Mouse (Mus musculus): ENCODE measurements around the gene Cep68. TPM values are rescaled to one million over a fixed set of nuclear protein-coding genes. Genes with fewer than 3 reads are reported as not detected.

Cep68 gene
- total RNA-seq (2022) = 10 to 100 TPM; 41.9 to 47.2 (median 43.2) TPM

- DNase-seq (ENCODE audit: low spot score) = peak; percentile 96
Observed at GRCm38 (mm10) chr11:20249296-20250110, at the start of gene Cep68. Gene Cep68, minus strand, starts transcription at chr11:20249429.

DNA sequence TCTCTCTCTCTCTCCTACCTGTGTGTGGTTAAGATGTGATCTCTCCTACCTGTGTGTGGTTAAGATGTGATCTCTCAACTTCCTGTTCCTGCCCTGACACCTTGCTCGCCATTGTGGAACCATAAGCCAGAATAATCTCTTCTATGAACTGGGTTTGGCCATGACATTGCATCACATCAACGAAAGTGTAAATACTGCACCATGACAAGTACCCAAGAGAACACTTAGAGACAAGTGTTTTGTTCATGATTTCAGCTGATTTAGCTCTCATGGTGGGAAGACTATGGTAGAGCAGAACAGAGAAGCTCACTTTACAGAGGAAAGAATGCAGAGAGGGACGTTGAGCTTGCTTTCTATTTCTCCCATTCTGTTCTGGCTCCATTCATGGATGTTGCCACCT lies 35.2 kb upstream of the Cep68 start:
- no peak for DNase-seq (ENCODE audit: low spot score)

GRCm38 (mm10) chr11:20282601-20283219 lies 33.5 kb upstream of the Cep68 start:
- no peak for DNase-seq (ENCODE audit: low spot score)

- DNase-seq (ENCODE audit: low spot score) = no peak
Observed at GRCm38 (mm10) chr11:20280982-20281381, 31.8 kb upstream of the Cep68 start.

DNA sequence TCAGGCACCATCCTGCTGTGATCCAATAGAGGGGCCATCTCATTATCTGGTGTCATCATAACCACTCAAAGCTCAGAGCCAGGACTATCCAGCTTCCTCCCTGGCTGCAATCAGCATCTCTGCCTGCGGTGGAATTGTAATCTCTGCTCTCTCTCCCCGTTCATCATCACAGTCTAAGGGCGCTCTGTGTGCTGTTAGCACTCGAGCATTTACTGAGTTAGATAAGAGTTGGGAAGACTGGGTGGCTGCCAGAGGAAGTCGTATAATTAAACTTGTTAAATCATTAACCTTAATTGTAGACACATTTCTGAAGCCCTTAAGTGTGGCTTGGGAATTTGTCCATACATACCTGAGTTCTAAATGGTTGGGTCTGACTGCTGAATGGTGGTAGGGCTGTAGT lies 29.5 kb upstream of the Cep68 start:
- no peak for DNase-seq (ENCODE audit: low spot score)

GRCm38 (mm10) chr11:20277106-20277505 lies 27.9 kb upstream of the Cep68 start:
- DNase-seq (ENCODE audit: low spot score) = no peak

DNA sequence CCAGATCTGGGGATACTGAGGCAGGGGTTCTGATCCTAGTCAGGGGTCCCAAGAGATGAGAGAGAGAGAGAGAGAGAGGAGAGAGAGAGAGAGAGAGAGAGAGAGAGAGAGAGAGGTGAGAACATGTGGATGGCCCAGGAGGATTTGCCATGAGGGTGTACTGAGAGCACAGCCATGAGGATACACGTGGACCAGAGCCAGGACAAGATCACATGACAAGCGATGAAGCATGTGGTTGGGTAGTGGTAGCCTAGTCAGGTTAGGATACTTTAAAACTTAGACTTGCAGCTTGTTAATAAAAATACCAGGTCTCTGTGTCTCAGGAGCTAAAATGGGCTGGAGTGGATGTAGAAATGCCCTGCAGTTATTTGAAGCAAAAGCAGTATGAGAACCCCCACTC lies 26.7 kb upstream of the Cep68 start:
- DNase-seq (ENCODE audit: low spot score) = no peak

GRCm38 (mm10) chr11:20269885-20270284 lies 20.7 kb upstream of the Cep68 start:
- no peak for DNase-seq (ENCODE audit: low spot score)

DNA sequence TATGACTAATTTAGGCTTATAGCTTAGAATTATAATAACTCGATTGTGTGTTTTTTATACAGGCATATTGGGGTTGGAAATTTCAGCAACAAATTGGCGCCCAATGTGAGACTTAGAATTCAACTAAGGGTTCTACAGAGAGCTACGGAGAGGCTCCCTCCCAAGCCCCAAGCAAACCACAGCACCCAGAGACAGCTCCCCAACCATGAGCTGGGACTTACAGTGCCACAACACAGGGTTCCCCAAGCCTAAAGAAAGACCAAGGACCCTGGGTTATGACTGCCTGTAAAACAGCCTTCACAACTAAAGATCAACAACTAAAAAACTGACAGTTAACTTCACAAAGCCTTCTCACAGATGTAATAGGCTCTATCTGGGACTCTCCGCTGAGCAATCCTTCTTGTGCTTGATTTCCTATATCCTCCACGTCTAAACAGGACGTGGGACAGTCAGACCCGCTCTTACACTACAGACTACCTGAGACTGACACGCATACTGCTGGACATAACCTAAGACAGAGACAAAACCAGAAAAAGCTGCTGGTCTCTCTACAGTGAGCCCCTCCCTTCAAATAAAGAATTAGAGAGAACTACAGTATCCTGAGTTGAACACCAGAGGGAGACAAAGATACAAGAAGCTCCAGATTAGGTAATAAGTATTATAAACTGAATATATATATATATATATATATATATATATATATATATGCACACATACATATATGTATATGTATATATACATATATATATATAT lies 13.6 kb upstream of the Cep68 start:
- peak; percentile 52 for DNase-seq (ENCODE audit: low spot score)

- no peak for DNase-seq (ENCODE audit: low spot score)
Observed at GRCm38 (mm10) chr11:20254791-20255190, 5.6 kb upstream of the Cep68 start.

DNA sequence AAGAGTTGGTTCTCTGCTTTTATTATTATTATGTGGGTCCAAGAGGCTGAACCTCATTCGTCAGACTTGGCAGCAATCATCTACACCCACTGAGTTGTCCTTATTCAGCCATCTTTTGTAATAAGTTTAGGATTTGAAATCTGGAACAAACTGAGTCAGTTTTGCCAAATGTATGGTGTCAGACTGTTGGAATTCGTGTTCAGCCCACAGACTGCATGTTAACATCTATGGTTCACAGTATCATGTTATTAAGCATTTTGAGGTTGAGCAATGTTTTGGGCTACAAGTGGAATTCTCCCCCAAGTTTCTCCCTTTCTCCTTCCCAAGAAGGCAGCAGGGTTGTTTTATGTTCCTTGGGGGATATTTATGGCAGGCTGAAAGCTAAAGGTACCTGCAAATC lies 3.9 kb upstream of the Cep68 start:
- no peak for DNase-seq (ENCODE audit: low spot score)

- DNase-seq (ENCODE audit: low spot score) = no peak
Observed at GRCm38 (mm10) chr11:20250476-20251178, 1.4 kb upstream of the Cep68 start.

GRCm38 (mm10) chr11:20248840-20249239 lies 389 bp downstream of the Cep68 start:
- DNase-seq (ENCODE audit: low spot score) = no peak

DNA sequence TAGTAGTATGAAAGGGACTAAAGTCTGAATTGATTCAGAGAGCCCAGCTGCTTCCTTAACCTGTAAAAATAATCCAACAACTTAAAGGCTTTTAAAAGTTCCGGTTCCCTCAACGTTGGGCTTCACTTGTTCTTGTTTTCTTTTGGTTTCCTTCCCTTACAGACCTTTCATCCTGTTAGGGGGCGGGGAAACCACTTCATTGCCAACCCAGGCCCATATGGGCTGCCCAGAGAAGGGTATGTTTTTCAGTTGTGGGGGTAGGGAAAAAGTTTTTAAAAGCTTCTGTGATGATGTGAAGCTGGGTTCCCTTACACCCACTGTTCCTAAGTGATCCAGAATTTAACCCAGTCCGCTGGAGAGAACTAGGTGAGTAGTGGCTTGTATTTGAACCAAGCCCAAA lies 952 bp downstream of the Cep68 start:
- no peak for DNase-seq (ENCODE audit: low spot score)

DNA sequence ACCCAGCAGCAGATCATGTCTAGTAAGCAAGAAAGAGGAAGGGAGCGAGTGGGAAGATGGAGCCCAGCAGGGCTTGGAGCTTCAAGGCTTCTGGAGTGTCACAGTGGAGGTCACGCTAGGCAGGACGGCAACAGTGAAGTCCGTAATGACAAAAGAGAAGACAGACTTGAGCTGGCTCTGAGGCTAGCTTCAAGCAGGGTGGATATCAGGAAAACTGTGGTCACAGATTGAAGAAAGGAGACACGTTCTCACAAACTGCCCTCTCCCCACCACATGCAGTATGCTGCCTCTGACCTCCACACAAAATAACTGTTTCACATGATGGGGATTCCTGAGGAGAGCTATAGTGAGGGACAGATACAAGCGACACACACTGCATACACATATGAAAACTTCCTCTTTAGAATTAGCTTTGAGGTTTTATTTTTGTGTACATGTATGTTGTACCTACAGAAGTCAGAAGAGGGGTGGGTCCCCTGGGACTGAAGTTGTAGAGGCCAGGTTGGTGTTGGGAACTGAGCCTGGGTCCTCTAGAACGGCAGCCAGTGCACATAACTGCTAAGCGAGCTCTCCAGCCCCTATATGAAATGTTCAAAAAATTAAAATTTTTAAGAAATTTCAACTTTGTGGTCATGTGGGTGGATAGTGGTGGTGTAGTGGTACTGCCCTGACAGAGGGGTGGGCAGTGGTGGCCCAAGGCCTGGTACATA lies 1.9 kb downstream of the Cep68 start:
- DNase-seq (ENCODE audit: low spot score) = no peak

DNA sequence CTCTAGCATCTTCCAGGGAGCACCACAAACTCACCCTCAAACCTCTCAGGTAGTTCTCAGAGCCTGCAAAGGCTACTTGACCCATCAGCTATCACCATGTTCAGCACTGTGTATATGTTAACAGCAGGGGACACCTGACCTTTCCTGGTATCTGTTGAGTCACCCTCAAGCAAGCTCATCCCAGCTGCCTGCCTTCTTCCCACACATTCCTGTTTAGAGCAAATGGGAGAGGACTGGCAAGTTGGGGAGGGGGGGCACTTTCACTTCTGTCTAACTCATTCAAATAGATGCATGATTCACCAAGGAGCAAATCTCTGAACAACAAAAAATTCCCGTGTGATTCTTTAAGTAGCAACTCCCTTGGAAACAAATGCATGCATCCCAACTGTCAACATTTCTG lies 2.6 kb downstream of the Cep68 start:
- DNase-seq (ENCODE audit: low spot score) = no peak

DNA sequence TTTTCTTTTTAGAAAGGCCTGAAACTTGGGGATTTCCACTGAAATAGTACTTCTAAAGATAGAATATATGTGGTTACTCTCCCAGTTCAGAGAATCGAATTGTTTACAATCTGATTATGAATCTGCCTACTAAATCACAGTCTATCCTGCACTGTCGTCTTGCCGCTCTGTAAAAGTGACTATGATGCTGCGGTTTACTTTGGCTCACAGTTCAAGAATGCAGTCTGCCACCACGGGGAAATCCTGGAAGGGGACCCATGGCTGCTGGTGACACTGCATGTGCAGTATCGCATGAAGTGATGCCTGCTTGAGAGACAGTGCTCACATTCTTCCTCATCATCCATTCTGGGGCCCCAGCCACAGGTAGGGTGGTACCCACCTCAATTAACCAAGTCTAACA lies 3.9 kb downstream of the Cep68 start:
- DNase-seq (ENCODE audit: low spot score) = no peak

- DNase-seq (ENCODE audit: low spot score) = no peak
Observed at GRCm38 (mm10) chr11:20244336-20245290, 4.6 kb downstream of the Cep68 start.

GRCm38 (mm10) chr11:20243214-20243913 lies 5.9 kb downstream of the Cep68 start:
- no peak for DNase-seq (ENCODE audit: low spot score)
